Mouse (Mus musculus): ENCODE data around the gene Eln. TPM values are rescaled to one million over a fixed set of nuclear protein-coding genes. Genes with fewer than 3 reads are reported as not detected.

The Eln gene
- total and polyA plus RNA-seq, 2 experiments: 0.37 to 4.0 TPM

DNA sequence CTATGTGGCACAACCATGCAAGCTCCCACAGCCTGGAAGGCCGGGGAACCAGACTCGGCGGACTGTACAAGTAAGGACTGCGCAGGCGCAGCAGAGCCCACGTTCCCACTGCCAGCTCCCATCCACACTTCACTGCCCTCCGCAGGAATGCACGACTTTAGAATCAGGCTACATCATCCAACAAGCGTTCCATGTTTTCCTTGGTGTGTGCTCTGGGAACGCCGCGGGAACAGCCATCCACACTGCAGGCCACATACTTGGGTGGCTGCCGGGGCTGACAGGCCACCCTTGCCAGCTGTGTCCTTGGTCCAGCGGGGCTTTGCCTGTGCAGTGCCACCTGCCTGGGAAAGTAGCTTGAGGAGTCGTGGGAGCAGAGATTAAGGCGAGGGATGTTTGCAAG lies 18.3 kb upstream of the Eln start:
- Histone ChIP-seq H3K9ac (ENCODE audit: low read depth, low read length) (no peak overlapping the region), H3K27me3 (ENCODE audit: control insufficient read depth, insufficient read depth, low read length) (no peaks in the 10 kb centered on the region), H3K79me2 (ENCODE audit: control insufficient read depth, insufficient read depth, low read length) (no peaks in the 10 kb centered on the region), H3K4me1 (ENCODE audit: control insufficient read depth, insufficient read depth, low read length) (no peaks in the 10 kb centered on the region), H3K36me3 (ENCODE audit: control insufficient read depth, insufficient read depth, low read length) (no peaks in the 10 kb centered on the region), H3K27ac (replicated peaks; ENCODE audit: insufficient read depth, low read depth, low read length) (no peak overlapping the region), H3K4me3 (ENCODE audit: insufficient read depth, low read depth, low read length) (no peak overlapping the region)
- no peak for DNase-seq (ENCODE audit: extremely low read depth, low read depth, low spot score)
- TF ChIP-seq POLR2A (IDR thresholded peaks at IDR 0.05; ENCODE audit: extremely low read depth, insufficient read depth, low read length) (no peak), CTCF (IDR thresholded peaks at IDR 0.05; ENCODE audit: low read depth, low read length) (no peak)
- 80% methylated on average over 16 of the region's 16 CpGs for WGBS

DNA sequence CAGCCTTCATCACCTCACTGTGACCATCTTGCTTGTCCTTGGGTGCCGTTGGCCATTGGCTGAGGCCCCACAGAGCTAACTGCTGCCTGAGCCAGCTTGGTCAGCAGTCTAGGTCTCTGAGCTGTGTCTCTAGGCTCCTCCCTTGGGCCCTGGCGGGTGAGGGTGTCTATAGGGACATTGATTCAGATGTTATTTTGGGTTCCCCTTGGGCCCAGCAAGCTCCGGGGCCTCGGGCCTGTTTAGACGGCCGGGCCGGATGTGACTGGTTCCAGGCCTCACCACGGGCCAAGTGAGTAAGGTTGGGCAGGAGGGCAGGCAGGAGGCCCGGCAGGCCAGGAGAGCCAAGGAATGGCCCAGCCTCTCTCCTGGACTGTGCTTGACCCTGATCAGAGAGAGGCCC lies 16.2 kb upstream of the Eln start:
- 94% methylated on average over 9 of the region's 9 CpGs for WGBS
- DNase-seq (ENCODE audit: extremely low read depth, low read depth, low spot score): no peak

DNA sequence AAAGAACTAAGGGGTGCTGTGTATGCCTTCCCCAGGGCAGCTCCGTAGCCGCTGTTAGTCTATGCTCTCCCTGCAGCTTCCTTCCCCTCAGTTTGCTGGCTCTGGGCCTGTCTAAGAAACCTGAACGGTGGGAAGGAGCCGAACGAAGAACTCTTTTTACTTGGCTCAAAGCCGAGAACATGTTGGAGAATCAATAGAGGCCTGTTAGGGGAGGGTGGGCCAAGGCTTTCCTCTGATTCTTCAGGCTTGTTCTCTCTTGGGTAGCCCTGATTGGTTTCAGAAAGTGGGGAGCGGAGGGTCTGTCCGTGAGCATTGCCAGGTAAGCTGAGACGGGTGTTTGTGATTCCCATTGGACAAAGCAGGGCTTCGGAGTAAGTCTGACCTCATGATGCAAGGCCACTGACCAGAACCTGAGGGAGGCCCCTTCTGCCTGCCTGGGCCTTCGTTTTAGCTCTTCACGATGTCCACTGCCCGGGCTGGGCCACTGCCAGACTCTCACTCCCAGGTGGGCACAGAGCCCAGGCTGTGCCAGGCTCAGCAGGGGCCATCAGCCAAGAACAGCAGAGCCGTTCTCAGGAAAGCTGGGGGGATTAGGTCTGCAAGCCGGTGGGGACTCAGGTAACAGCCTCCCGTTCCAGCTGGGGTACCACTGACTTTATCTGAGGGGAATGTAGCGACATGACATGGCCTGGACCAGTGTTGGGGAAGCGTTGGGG lies 14.4 kb upstream of the Eln start:
- no peaks in the 10 kb centered on the region for H3K79me2 ChIP-seq (ENCODE audit: control insufficient read depth, insufficient read depth, low read length)
- H3K36me3 ChIP-seq (ENCODE audit: control insufficient read depth, insufficient read depth, low read length): no peaks in the 10 kb centered on the region
- H3K4me3 ChIP-seq (ENCODE audit: insufficient read depth, low read depth, low read length): no peak overlapping the region
- H3K4me1 ChIP-seq (ENCODE audit: control insufficient read depth, insufficient read depth, low read length): no peaks in the 10 kb centered on the region
- no peak for DNase-seq (ENCODE audit: extremely low read depth, low read depth, low spot score)
- H3K27ac ChIP-seq (replicated peaks; ENCODE audit: insufficient read depth, low read depth, low read length): no peak overlapping the region
- no peaks in the 10 kb centered on the region for H3K27me3 ChIP-seq (ENCODE audit: control insufficient read depth, insufficient read depth, low read length)
- H3K9ac ChIP-seq (ENCODE audit: low read depth, low read length): no peak overlapping the region
- WGBS: 77% methylated on average over 18 of the region's 18 CpGs
- TF ChIP-seq POLR2A (IDR thresholded peaks at IDR 0.05; ENCODE audit: extremely low read depth, insufficient read depth, low read length) (no peak), CTCF (IDR thresholded peaks at IDR 0.05; ENCODE audit: low read depth, low read length) (no peak)

More for the DNA sequence above, 16.2 kb upstream of the Eln start:
- no peaks in the 10 kb centered on the region for H3K36me3 ChIP-seq (ENCODE audit: control insufficient read depth, insufficient read depth, low read length)
- no peaks in the 10 kb centered on the region for H3K27me3 ChIP-seq (ENCODE audit: control insufficient read depth, insufficient read depth, low read length)
- H3K27ac ChIP-seq (replicated peaks; ENCODE audit: insufficient read depth, low read depth, low read length): no peak overlapping the region
- no peak for TF ChIP-seq CTCF (IDR thresholded peaks at IDR 0.05; ENCODE audit: low read depth, low read length)
- no peak for TF ChIP-seq POLR2A (IDR thresholded peaks at IDR 0.05; ENCODE audit: extremely low read depth, insufficient read depth, low read length)
- no peak overlapping the region for H3K4me3 ChIP-seq (ENCODE audit: insufficient read depth, low read depth, low read length)
- H3K79me2 ChIP-seq (ENCODE audit: control insufficient read depth, insufficient read depth, low read length): no peaks in the 10 kb centered on the region
- no peak overlapping the region for H3K9ac ChIP-seq (ENCODE audit: low read depth, low read length)
- H3K4me1 ChIP-seq (ENCODE audit: control insufficient read depth, insufficient read depth, low read length): no peaks in the 10 kb centered on the region

DNA sequence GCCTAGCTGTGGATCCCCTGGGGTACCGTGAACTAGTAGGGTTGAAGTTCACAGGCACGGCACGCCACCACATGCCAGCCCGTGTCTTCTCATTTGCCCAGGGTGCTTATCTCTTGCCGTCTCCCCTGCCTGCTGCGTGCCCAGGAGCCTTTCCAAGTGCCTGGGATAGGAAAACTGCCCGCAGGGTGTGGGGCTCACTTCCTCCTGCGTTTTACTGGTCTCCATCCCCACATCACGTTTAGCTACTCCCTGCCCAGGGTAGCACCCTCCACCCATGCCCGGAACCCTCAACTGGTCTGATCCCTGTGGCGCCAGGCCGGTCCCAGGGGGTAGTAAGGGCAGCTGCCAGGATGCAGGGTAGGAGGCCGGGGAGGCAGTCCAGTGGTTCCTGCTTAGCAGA lies 8.9 kb upstream of the Eln start:
- no peak for DNase-seq (ENCODE audit: extremely low read depth, low read depth, low spot score)
- WGBS: 56% methylated on average over 13 of the region's 13 CpGs
- Histone ChIP-seq H3K36me3 (ENCODE audit: control insufficient read depth, insufficient read depth, low read length) (no peaks in the 10 kb centered on the region), H3K4me1 (ENCODE audit: control insufficient read depth, insufficient read depth, low read length) (no peaks in the 10 kb centered on the region), H3K79me2 (ENCODE audit: control insufficient read depth, insufficient read depth, low read length) (no peaks in the 10 kb centered on the region), H3K27ac (replicated peaks; ENCODE audit: insufficient read depth, low read depth, low read length) (no peak overlapping the region), H3K4me3 (ENCODE audit: insufficient read depth, low read depth, low read length) (no peak overlapping the region), H3K27me3 (ENCODE audit: control insufficient read depth, insufficient read depth, low read length) (no peaks in the 10 kb centered on the region), H3K9ac (ENCODE audit: low read depth, low read length) (no peak overlapping the region)
- TF ChIP-seq POLR2A (IDR thresholded peaks at IDR 0.05; ENCODE audit: extremely low read depth, insufficient read depth, low read length): no peak
- no peak for TF ChIP-seq CTCF (IDR thresholded peaks at IDR 0.05; ENCODE audit: low read depth, low read length)

DNA sequence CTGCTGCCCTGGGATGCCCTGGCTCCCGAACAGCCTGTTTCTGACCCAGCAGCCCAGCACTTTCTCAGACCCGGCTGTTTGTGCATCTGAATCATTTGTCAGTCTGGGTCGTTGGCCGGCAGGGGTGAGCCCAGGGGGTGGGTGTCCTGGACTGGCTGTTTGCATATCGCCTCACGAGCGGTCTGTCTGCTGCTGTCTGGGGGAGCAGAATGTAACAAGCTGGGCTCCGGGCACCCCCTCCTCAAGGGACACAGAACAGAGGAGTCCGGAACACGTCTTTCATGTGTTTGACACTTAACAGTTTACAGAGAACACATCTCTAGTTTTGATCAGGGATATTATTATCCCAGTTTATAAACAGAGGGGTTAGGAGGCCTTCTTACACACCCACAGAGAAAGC lies 7.0 kb upstream of the Eln start:
- Histone ChIP-seq H3K27ac (replicated peaks; ENCODE audit: insufficient read depth, low read depth, low read length) (no peak overlapping the region), H3K4me3 (ENCODE audit: insufficient read depth, low read depth, low read length) (no peak overlapping the region), H3K9ac (ENCODE audit: low read depth, low read length) (no peak overlapping the region), H3K79me2 (ENCODE audit: control insufficient read depth, insufficient read depth, low read length) (no peaks in the 10 kb centered on the region), H3K36me3 (ENCODE audit: control insufficient read depth, insufficient read depth, low read length) (no peaks in the 10 kb centered on the region), H3K4me1 (ENCODE audit: control insufficient read depth, insufficient read depth, low read length) (no peaks in the 10 kb centered on the region), H3K27me3 (ENCODE audit: control insufficient read depth, insufficient read depth, low read length) (no peaks in the 10 kb centered on the region)
- TF ChIP-seq CTCF (IDR thresholded peaks at IDR 0.05; ENCODE audit: low read depth, low read length) (no peak), POLR2A (IDR thresholded peaks at IDR 0.05; ENCODE audit: extremely low read depth, insufficient read depth, low read length) (no peak)
- WGBS: 59% methylated on average over 10 of the region's 10 CpGs
- DNase-seq (ENCODE audit: extremely low read depth, low read depth, low spot score): no peak

DNA sequence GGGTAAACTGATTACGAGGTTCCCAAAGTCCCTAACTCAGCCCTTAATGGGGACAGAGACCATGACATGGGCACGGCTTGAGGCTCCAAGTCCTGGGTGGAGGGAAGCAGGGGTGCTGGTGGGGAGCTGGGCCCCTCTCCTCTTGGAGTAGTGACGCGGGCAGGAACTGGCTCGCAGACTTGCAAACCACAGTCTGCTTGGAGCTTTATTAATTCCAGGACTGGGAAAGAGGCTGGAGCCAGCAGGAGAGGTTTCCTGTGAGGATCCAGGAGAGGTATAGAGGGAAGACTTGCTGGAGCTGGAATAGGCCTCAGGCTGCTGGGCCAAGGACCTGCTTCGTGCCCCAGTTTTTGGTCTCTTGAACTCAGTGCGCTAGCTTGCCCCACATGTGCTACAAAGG lies 3.3 kb upstream of the Eln start:
- DNase-seq (ENCODE audit: extremely low read depth, low read depth, low spot score): no peak
- TF ChIP-seq POLR2A (IDR thresholded peaks at IDR 0.05; ENCODE audit: extremely low read depth, insufficient read depth, low read length) (no peak), CTCF (IDR thresholded peaks at IDR 0.05; ENCODE audit: low read depth, low read length) (no peak)
- no peak overlapping the region for H3K9ac ChIP-seq (ENCODE audit: low read depth, low read length)
- H3K27ac ChIP-seq (replicated peaks; ENCODE audit: insufficient read depth, low read depth, low read length): no peak overlapping the region
- H3K36me3 ChIP-seq (ENCODE audit: control insufficient read depth, insufficient read depth, low read length): no peaks in the 10 kb centered on the region
- H3K79me2 ChIP-seq (ENCODE audit: control insufficient read depth, insufficient read depth, low read length): no peaks in the 10 kb centered on the region
- 93% methylated on average over 7 of the region's 7 CpGs for WGBS
- no peaks in the 10 kb centered on the region for H3K27me3 ChIP-seq (ENCODE audit: control insufficient read depth, insufficient read depth, low read length)
- H3K4me3 ChIP-seq (ENCODE audit: insufficient read depth, low read depth, low read length): no peak overlapping the region
- H3K4me1 ChIP-seq (ENCODE audit: control insufficient read depth, insufficient read depth, low read length): no peaks in the 10 kb centered on the region

Data from liver, adult 2 months (tissue).